Mouse (Mus musculus): ENCODE data around the gene Sdhaf1.

GRCm38 (mm10) chr7:30335688-30336087 is 12.0 kb upstream of the Sdhaf1 start:
- TF ChIP-seq CTCF (IDR thresholded peaks at IDR 0.05; ENCODE audit: extremely low read depth, insufficient read depth, insufficient read length, insufficient replicate concordance), result no peak
- TF ChIP-seq POLR2A (IDR thresholded peaks at IDR 0.05; ENCODE audit: low read depth, low read length), result no peak
